In the genomic region with DNA sequence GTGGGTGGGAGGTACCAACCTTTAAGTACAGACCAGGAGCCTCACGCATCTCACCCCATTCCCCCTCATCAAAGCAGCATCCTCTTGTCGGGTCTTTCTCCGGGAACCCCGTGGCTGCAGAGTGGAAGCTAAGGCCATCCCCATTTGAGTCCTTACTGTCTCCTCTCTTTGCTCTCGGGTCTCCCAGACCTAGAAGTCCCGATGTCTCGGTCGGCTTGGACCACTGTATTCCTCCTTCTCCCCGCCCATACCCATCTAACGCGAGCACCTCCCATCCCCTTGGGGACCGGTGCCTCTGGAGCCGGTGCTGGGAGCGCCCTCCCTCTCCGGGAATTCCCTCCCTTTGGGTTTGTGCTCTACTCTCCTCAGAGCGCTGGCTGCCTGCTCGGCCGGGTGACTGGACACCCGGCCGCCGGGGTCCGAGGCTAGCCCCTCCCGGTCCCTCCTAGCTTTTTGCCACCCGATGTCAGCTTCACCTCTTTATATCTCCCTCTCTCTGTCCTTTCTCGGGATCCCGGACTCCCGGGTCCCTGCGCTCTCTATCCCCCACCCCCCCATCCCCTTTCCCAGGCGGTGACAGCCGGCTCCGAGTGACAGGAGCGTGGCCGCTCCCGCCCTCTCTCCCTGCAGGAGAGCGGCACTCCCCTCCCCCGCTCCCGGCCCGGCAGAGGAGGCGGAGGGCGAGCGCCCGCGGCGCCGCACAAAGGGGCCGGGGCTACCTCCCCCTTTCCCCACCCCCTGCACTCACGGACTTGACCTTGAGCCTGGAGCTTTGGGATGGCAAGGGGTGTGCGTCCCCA, we compare ENCODE assay signal across 7 mouse cellular contexts. TPM values are rescaled to one million over a fixed set of nuclear protein-coding genes. Genes with fewer than 3 reads are reported as not detected.
DNase-seq lines count a peak whose midpoint lies in the region; ATAC-seq and TF ChIP-seq lines count a peak whose summit lies in the region.

No protein-coding gene starts in this region.

- WGBS in lung, embryonic 14.5 days = under 1% methylated on average over 47 of the region's 48 CpGs
- under 1% methylated on average over 48 of the region's 48 CpGs for WGBS in hindbrain, embryonic 10.5 days
- under 1% methylated on average over 47 of the region's 48 CpGs for WGBS in midbrain, embryonic 14.5 days

- peak overlapping the region; percentile 54 for H3K4me3 ChIP-seq in lung, embryonic 14.5 days (ENCODE audit: low read depth, low read length)
- H3K4me3 ChIP-seq in cortical plate, adult 2 months (ENCODE audit: insufficient read depth, low read length) = peak overlapping the region; percentile 93
- H3K4me3 ChIP-seq in hindbrain, embryonic 10.5 days = peak overlapping the region; percentile 69
- peak overlapping the region; percentile 84 for H3K4me3 ChIP-seq in midbrain, embryonic 14.5 days (replicated peaks; ENCODE audit: low read depth, low read length)

- H3K4me1 ChIP-seq in lung, embryonic 14.5 days (ENCODE audit: insufficient read depth) = peaks cover 21% of the 10 kb centered on the region
- H3K4me1 ChIP-seq in cortical plate, adult 2 months (ENCODE audit: control insufficient read depth, insufficient read depth, low read length) = peaks cover 2% of the 10 kb centered on the region; the same call in 1 of the 2 replicates
- peaks cover 69% of the 10 kb centered on the region for H3K4me1 ChIP-seq in hindbrain, embryonic 10.5 days (replicated peaks)
- H3K4me1 ChIP-seq in midbrain, embryonic 14.5 days (ENCODE audit: control insufficient read depth, insufficient read depth, low read length) = peaks cover 41% of the 10 kb centered on the region

- no peak for ATAC-seq in lung, embryonic 14.5 days (ENCODE audit: insufficient read depth)
- ATAC-seq in midbrain, embryonic 14.5 days (ENCODE audit: low FRiP score, low TSS enrichment) = no peak; the same call in 1 of the 2 replicates

- TF ChIP-seq POLR2A in cortical plate, adult 2 months (IDR thresholded peaks at IDR 0.05; ENCODE audit: extremely low read depth, insufficient read depth, low read length) = 0 out of 2 replicates have a peak, but pooled peaks have one; percentile 3

- peaks cover 15% of the 10 kb centered on the region; the same call in 1 of the 2 replicates for H3K27me3 ChIP-seq in lung, embryonic 14.5 days (ENCODE audit: insufficient read depth, low read length)
- peaks cover 44% of the 10 kb centered on the region for H3K27me3 ChIP-seq in hindbrain, embryonic 10.5 days (ENCODE audit: insufficient read depth, poor library complexity, severe bottlenecking)
- no peaks in the 10 kb centered on the region for H3K27me3 ChIP-seq in midbrain, embryonic 14.5 days (ENCODE audit: control insufficient read depth, insufficient read depth, low read length)

- H3K9me3 ChIP-seq in lung, embryonic 14.5 days (ENCODE audit: low read depth, low read length) = no peaks in the 10 kb centered on the region
- H3K9me3 ChIP-seq in hindbrain, embryonic 10.5 days = no peaks in the 10 kb centered on the region
- H3K9me3 ChIP-seq in midbrain, embryonic 14.5 days (ENCODE audit: control insufficient read depth, low read length) = no peaks in the 10 kb centered on the region

- TF ChIP-seq CTCF in lung, embryonic 14.5 days (IDR thresholded peaks at IDR 0.05; ENCODE audit: low read depth) = no peak
- no peak for TF ChIP-seq CTCF in cortical plate, adult 2 months (IDR thresholded peaks at IDR 0.05; ENCODE audit: extremely low read depth, insufficient read depth, low read length)

- H3K27ac ChIP-seq in lung, embryonic 14.5 days (ENCODE audit: low read depth) = no peak overlapping the region
- no peak overlapping the region; the same call in 1 of the 2 replicates for H3K27ac ChIP-seq in cortical plate, adult 2 months (ENCODE audit: insufficient read depth, low read length)
- H3K27ac ChIP-seq in hindbrain, embryonic 10.5 days = peak overlapping the region; percentile 88
- H3K27ac ChIP-seq in midbrain, embryonic 14.5 days (replicated peaks; ENCODE audit: low read depth, low read length) = peak overlapping the region; percentile 93

- DNase-seq in lung, embryonic 14.5 days = peak; percentile 57
- DNase-seq in lung, postnatal 36 days = no peak
- DNase-seq in hindbrain, embryonic 10.5 days (ENCODE audit: low spot score) = peak; percentile 66
- DNase-seq in midbrain, embryonic 14.5 days = peak; percentile 82
- DNase-seq in adipocyte (ENCODE audit: low spot score) = no peak
- no peak for DNase-seq in kidney, adult 11 months

- H3K4me2 ChIP-seq in lung, embryonic 14.5 days = peak overlapping the region; percentile 79
- H3K4me2 ChIP-seq in midbrain, embryonic 14.5 days (ENCODE audit: low read length) = peak overlapping the region; percentile 82

- peak overlapping the region; percentile 46 for H3K9ac ChIP-seq in lung, embryonic 14.5 days
- peak overlapping the region; percentile 84 for H3K9ac ChIP-seq in midbrain, embryonic 14.5 days (replicated peaks; ENCODE audit: low read length)

- H3K36me3 ChIP-seq in lung, embryonic 14.5 days (ENCODE audit: insufficient read depth) = no peaks in the 10 kb centered on the region
- no peaks in the 10 kb centered on the region for H3K36me3 ChIP-seq in hindbrain, embryonic 10.5 days
- no peaks in the 10 kb centered on the region for H3K36me3 ChIP-seq in midbrain, embryonic 14.5 days (ENCODE audit: control insufficient read depth, insufficient read depth, low read length)

RNA-seq across cellular contexts. Expression of a gene that starts 0.9 kb away (rescaled TPM):
- polyA plus RNA-seq in lung, embryonic 14.5 days (2014; fragmentation: Nextera tagmentation; extraction: Ambion mirVana) = 13.5 and 14.7 TPM in 2 replicates
- polyA plus RNA-seq in cortical plate, adult 2 months (2012; rRNA removed) = 59.6 and 65.1 TPM in 2 replicates
- polyA plus RNA-seq in hindbrain, embryonic 10.5 days (2016; fragmentation: Nextera tagmentation; extraction: Ambion mirVana) = 28.3 and 60.6 TPM in 2 replicates
- polyA plus RNA-seq in midbrain, embryonic 14.5 days (2014; fragmentation: Nextera tagmentation; extraction: Ambion mirVana) = 203 and 214 TPM in 2 replicates

RNA-seq across cellular contexts. Expression of a gene that starts 15.6 kb away (rescaled TPM):
- polyA plus RNA-seq in lung, embryonic 14.5 days (2014; fragmentation: Nextera tagmentation; extraction: Ambion mirVana) = 114 and 127 TPM in 2 replicates
- polyA plus RNA-seq in cortical plate, adult 2 months (2012; rRNA removed) = 40.8 and 44.7 TPM in 2 replicates
- 35.5 and 55.7 TPM in 2 replicates for polyA plus RNA-seq in hindbrain, embryonic 10.5 days (2016; fragmentation: Nextera tagmentation; extraction: Ambion mirVana)
- 0.94 and 3.9 TPM in 2 replicates for polyA plus RNA-seq in midbrain, embryonic 14.5 days (2014; fragmentation: Nextera tagmentation; extraction: Ambion mirVana)

RNA-seq across cellular contexts. Expression of a gene that starts 23.0 kb away (rescaled TPM):
- polyA plus RNA-seq in lung, embryonic 14.5 days (2014; fragmentation: Nextera tagmentation; extraction: Ambion mirVana) = 243 and 265 TPM in 2 replicates
- 25.9 and 27.4 TPM in 2 replicates for polyA plus RNA-seq in cortical plate, adult 2 months (2012; rRNA removed)
- 43.7 and 65.7 TPM in 2 replicates for polyA plus RNA-seq in hindbrain, embryonic 10.5 days (2016; fragmentation: Nextera tagmentation; extraction: Ambion mirVana)
- 52.3 and 66.3 TPM in 2 replicates for polyA plus RNA-seq in midbrain, embryonic 14.5 days (2014; fragmentation: Nextera tagmentation; extraction: Ambion mirVana)

RNA-seq across cellular contexts. Expression of a gene that starts 56.4 kb away (rescaled TPM):
- polyA plus RNA-seq in lung, embryonic 14.5 days (2014; fragmentation: Nextera tagmentation; extraction: Ambion mirVana) = 4.6 and 4.7 TPM in 2 replicates
- 0.10 and 0.47 TPM in 2 replicates for polyA plus RNA-seq in cortical plate, adult 2 months (2012; rRNA removed)
- 6.9 and 7.4 TPM in 2 replicates for polyA plus RNA-seq in hindbrain, embryonic 10.5 days (2016; fragmentation: Nextera tagmentation; extraction: Ambion mirVana)
- 0.29 and 0.57 TPM in 2 replicates for polyA plus RNA-seq in midbrain, embryonic 14.5 days (2014; fragmentation: Nextera tagmentation; extraction: Ambion mirVana)

Comparison
In these comparisons a context has a peak if more than half of its experiments do, and no peak if none do; other contexts are left out.
1. DNase-seq: peak in lung, embryonic 14.5 days (single experiment), hindbrain, embryonic 10.5 days (single experiment) and midbrain, embryonic 14.5 days (single experiment); none in lung, postnatal 36 days (single experiment), adipocyte (single experiment) and kidney, adult 11 months (single experiment).
2. H3K27ac ChIP-seq: peak in hindbrain, embryonic 10.5 days (single experiment) and midbrain, embryonic 14.5 days (single experiment); none in lung, embryonic 14.5 days (single experiment) and cortical plate, adult 2 months (single experiment).
3. Peak in every context shown above with its lines, with median percentiles within 50 percentile points of each other: H3K4me3 ChIP-seq.